Mouse (Mus musculus) stomach, embryonic 14.5 days (tissue): ENCODE data around the gene Kcnh4. TPM values are rescaled to one million over a fixed set of nuclear protein-coding genes. Genes with fewer than 3 reads are reported as not detected.

ENCODE experiments used
- ATAC-seq: fragments of 200-750 bp; cut with Nextera tagmentation; 2 replicates; pipeline ENCODE4 v1.8.0; 2017; ENCODE audit warnings: low read depth, moderate TSS enrichment; ENCODE audit not compliant: insufficient number of reproducible peaks, insufficient read depth, low FRiP score
- H3K27ac ChIP-seq: fragments of 300-500 bp; sonication (generic); 2 replicates; pipeline ENCODE4 v1.5.1; 2014; ENCODE audit warnings: mild to moderate bottlenecking, low read length, moderate library complexity, mixed read lengths
- H3K27me3 ChIP-seq: fragments of 300-500 bp; sonication (generic); 2 replicates; pipeline ENCODE4 v1.6.1; 2014; ENCODE audit warnings: low read length, control low read depth, mixed read lengths; ENCODE audit not compliant: control insufficient read depth, insufficient read depth
- H3K36me3 ChIP-seq: fragments of 300-500 bp; sonication (generic); 2 replicates; pipeline ENCODE4 v1.6.1; 2014; ENCODE audit warnings: mild to moderate bottlenecking, control low read depth, low read length, moderate library complexity, mixed read lengths; ENCODE audit not compliant: control insufficient read depth, insufficient read depth
- H3K4me1 ChIP-seq: fragments of 300-500 bp; sonication (generic); 2 replicates; pipeline ENCODE4 v1.6.1; 2014; ENCODE audit warnings: low read length, control low read depth, mixed read lengths; ENCODE audit not compliant: control insufficient read depth, insufficient read depth
- H3K4me2 ChIP-seq: fragments of 300-500 bp; sonication (generic); replicated peaks from 2 replicates; pipeline ENCODE4 v1.6.1; 2014; ENCODE audit warnings: low read depth, low read length, control low read depth
- H3K4me3 ChIP-seq: fragments of 300-500 bp; sonication (generic); 2 replicates; pipeline ENCODE4 v1.5.1; 2014; ENCODE audit warnings: low read depth, low read length, control low read depth
- H3K9ac ChIP-seq: fragments of 300-500 bp; sonication (generic); replicated peaks from 2 replicates; pipeline ENCODE4 v1.6.1; 2014; ENCODE audit warnings: low read depth, mild to moderate bottlenecking, control low read depth, low read length, moderate library complexity, mixed read lengths
- H3K9me3 ChIP-seq: fragments of 300-500 bp; sonication (generic); 2 replicates; pipeline ENCODE4 v1.6.1; 2016; ENCODE audit warnings: low read depth, low read length, control low read depth; ENCODE audit not compliant: control insufficient read depth
- WGBS: fragments of 180-500 bp; shearing (Covaris S2); extraction: QIAGEN DNeasy Blood & Tissue Kit; methylation state at CpG from one replicate; pipeline ENCODE4 v1.1.7; 2014; 5-methylcytosine and 5-hydroxymethylcytosine counted together
- polyA plus RNA-seq: library from polyadenylated mRNA; unstranded; fragments of >200 nt; fragmentation: Nextera tagmentation; extraction: Ambion mirVana; gene quantifications from 2 replicates; pipeline ENCODE4 v1.2.1, GENCODE M21; 2014

Kcnh4 gene
- polyA plus RNA-seq, 1 experiment from 2014 or later, result 0.25 TPM

- WGBS, result 81% methylated on average over 12 of the region's 12 CpGs
- Histone ChIP-seq H3K4me2 (no peak overlapping the region), H3K9me3 (no peaks in the 10 kb centered on the region), H3K27ac (no peak overlapping the region), H3K9ac (no peak overlapping the region), H3K4me3 (no peak overlapping the region), H3K4me1 (peaks cover 10% of the 10 kb centered on the region; the same call in 1 of the 2 replicates), H3K36me3 (no peaks in the 10 kb centered on the region), H3K27me3 (peaks cover 20% of the 10 kb centered on the region)
- ATAC-seq, result no peak
These were observed 2.2 kb downstream of the Kcnh4 start for GRCm38 (mm10) chr11:100757566-100757965.

DNA sequence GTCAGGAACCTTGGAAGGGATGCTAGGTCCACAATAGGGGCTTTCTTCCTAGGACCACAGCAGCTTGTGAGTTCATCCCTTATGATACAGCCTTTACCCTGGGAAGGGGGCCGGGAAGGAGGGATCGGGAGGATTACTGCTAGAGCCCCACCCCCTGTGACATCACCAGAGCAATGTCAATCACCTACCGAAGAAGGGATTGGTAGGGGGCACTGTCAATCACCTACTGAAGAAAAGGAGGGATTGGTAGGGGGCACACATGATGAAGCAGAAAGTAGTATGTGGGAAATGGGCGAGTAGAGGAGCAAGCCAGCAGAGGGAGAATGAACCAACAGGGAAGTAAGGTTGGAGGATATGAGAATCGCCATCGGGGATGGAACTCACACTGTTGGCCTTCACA, 3.3 kb downstream of the Kcnh4 start:
- Histone ChIP-seq H3K4me1 (peaks cover 6% of the 10 kb centered on the region; the same call in 1 of the 2 replicates), H3K9me3 (no peaks in the 10 kb centered on the region), H3K27me3 (peaks cover 19% of the 10 kb centered on the region), H3K9ac (no peak overlapping the region), H3K4me3 (no peak overlapping the region), H3K27ac (no peak overlapping the region), H3K36me3 (no peaks in the 10 kb centered on the region), H3K4me2 (no peak overlapping the region)
- WGBS, result 61% methylated on average over 6 of the region's 6 CpGs
- no peak for ATAC-seq

- peaks cover 8% of the 10 kb centered on the region for H3K27me3 ChIP-seq
- H3K9me3 ChIP-seq, result no peaks in the 10 kb centered on the region
- H3K9ac ChIP-seq, result no peak overlapping the region
- no peak overlapping the region for H3K4me2 ChIP-seq
- H3K4me3 ChIP-seq, result no peak overlapping the region
- WGBS, result 92% methylated on average over 3 of the region's 3 CpGs
- ATAC-seq, result no peak
- no peaks in the 10 kb centered on the region for H3K36me3 ChIP-seq
- no peak overlapping the region for H3K27ac ChIP-seq
- peaks cover 3% of the 10 kb centered on the region; the same call in 1 of the 2 replicates for H3K4me1 ChIP-seq
These were observed 5.1 kb downstream of the Kcnh4 start for GRCm38 (mm10) chr11:100754693-100755057.

- WGBS, result 85% methylated on average over 9 of the region's 12 CpGs
- Histone ChIP-seq H3K27me3 (peaks cover 3% of the 10 kb centered on the region), H3K9ac (no peak overlapping the region), H3K4me1 (no peaks in the 10 kb centered on the region), H3K4me3 (no peak overlapping the region), H3K9me3 (no peaks in the 10 kb centered on the region), H3K36me3 (no peaks in the 10 kb centered on the region), H3K27ac (no peak overlapping the region), H3K4me2 (no peak overlapping the region)
- ATAC-seq, result no peak
These were observed 5.6 kb downstream of the Kcnh4 start for GRCm38 (mm10) chr11:100754021-100754692.

DNA sequence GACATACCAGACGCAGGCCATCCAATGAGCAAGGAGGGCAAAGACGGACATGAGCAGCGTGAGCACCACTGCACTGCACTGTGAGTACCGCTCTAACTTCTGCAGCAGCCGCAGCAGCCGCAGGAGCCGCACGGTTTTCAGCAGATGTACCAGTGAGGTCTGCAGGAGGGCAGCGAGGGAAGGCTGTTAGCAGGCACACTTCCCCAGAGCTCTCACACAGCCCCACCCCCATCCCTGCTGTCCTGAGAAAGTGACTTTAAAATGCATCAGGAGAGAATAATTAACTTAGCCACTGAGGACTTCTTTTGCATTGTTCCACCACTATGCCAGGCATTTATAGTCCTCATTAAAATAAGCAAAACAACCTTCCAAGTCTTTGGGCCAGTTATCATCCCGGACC, 7.4 kb downstream of the Kcnh4 start:
- Histone ChIP-seq H3K4me2 (no peak overlapping the region), H3K27ac (no peak overlapping the region), H3K4me3 (no peak overlapping the region), H3K4me1 (no peaks in the 10 kb centered on the region), H3K9ac (no peak overlapping the region), H3K27me3 (no peaks in the 10 kb centered on the region), H3K36me3 (no peaks in the 10 kb centered on the region), H3K9me3 (no peaks in the 10 kb centered on the region)
- no peak for ATAC-seq
- 33% methylated on average over 10 of the region's 10 CpGs for WGBS

GRCm38 (mm10) chr11:100750127-100750526, 9.6 kb downstream of the Kcnh4 start:
- ATAC-seq, result no peak
- WGBS, result 86% methylated on average over 16 of the region's 16 CpGs
- H3K27me3 ChIP-seq, result no peaks in the 10 kb centered on the region
- no peaks in the 10 kb centered on the region for H3K36me3 ChIP-seq
- H3K9me3 ChIP-seq, result no peaks in the 10 kb centered on the region
- no peak overlapping the region for H3K4me3 ChIP-seq
- no peaks in the 10 kb centered on the region for H3K4me1 ChIP-seq
- H3K9ac ChIP-seq, result no peak overlapping the region
- no peak overlapping the region for H3K4me2 ChIP-seq
- no peak overlapping the region for H3K27ac ChIP-seq

GRCm38 (mm10) chr11:100749469-100749868, 10.3 kb downstream of the Kcnh4 start:
- no peaks in the 10 kb centered on the region for H3K9me3 ChIP-seq
- no peak overlapping the region for H3K4me2 ChIP-seq
- no peak for ATAC-seq
- no peaks in the 10 kb centered on the region for H3K4me1 ChIP-seq
- no peaks in the 10 kb centered on the region for H3K27me3 ChIP-seq
- no peak overlapping the region for H3K9ac ChIP-seq
- H3K4me3 ChIP-seq, result no peak overlapping the region
- H3K27ac ChIP-seq, result no peak overlapping the region
- no peaks in the 10 kb centered on the region for H3K36me3 ChIP-seq
- 37% methylated on average over 25 of the region's 25 CpGs for WGBS

- Histone ChIP-seq H3K27ac (no peak overlapping the region), H3K4me2 (no peak overlapping the region), H3K4me3 (no peak overlapping the region), H3K9ac (no peak overlapping the region), H3K36me3 (no peaks in the 10 kb centered on the region), H3K27me3 (no peaks in the 10 kb centered on the region), H3K4me1 (no peaks in the 10 kb centered on the region), H3K9me3 (no peaks in the 10 kb centered on the region)
- no peak for ATAC-seq
- WGBS, result 76% methylated on average over 4 of the region's 4 CpGs
These were observed 11.1 kb downstream of the Kcnh4 start for GRCm38 (mm10) chr11:100748620-100749019.

DNA sequence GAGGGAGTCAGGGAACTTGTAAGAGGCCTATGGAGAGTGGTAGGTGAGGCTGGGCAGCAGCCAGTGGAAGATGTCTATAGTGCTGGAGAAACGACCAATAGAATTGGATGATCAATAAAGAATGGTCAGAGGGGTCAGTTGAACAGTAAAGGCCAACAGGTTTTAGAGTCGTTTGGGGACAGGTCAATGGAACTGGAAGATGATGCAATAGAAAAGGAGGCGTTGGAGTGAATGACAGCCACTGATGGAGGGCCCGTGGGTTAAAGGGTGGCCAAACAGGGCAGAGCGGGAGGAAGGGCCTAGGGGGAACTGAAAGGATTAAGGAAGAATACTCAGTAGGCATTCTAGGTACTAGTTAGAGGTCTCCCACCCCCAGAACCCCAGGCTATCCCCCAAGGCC, 12.6 kb downstream of the Kcnh4 start:
- Histone ChIP-seq H3K9me3 (no peaks in the 10 kb centered on the region), H3K4me2 (no peak overlapping the region), H3K27ac (no peak overlapping the region), H3K36me3 (no peaks in the 10 kb centered on the region), H3K9ac (no peak overlapping the region), H3K27me3 (no peaks in the 10 kb centered on the region), H3K4me3 (no peak overlapping the region), H3K4me1 (no peaks in the 10 kb centered on the region)
- WGBS, result 64% methylated on average over 5 of the region's 5 CpGs
- no peak for ATAC-seq
